Mouse (Mus musculus) kidney, postnatal 14 days (tissue): ENCODE measurements around the gene Pygo2.

Experiments
- DNase-seq: peaks from one replicate; pipeline ENCODE4 v3.0.0; 2022; ENCODE audit warnings: mixed read lengths

Pygo2 gene

DNA sequence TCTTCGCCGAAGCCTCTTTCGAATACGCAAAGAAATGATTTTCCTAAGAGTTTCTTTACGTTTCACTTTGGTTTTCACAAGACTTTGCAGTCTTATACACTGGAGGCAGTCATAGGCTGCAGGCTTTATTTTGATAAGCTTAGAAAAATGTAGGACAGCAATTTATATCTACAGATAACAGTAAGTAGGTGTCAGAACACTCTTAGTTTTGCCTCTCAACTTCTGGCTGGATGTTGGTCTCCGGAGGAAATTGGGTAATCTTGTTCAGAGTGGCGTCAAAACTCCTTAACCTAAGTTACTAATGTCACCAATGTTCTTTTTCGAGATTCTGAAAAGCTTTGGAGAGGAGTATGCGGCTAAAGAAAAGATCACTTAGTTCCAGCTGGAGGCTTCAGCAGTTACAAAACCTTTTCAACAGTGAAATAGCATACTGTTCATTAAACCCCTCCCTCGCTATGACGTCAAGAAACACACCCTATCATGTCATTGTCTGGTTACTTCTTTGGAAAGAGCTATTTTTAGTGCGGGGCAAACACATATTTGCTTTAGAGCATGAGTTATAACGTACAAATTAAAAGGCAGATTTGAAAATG, 28.5 kb downstream of the Pygo2 start:
- no peak for DNase-seq

GRCm38 (mm10) chr3:89458965-89459807, 29.2 kb downstream of the Pygo2 start:
- DNase-seq, result peak; percentile 95

DNA sequence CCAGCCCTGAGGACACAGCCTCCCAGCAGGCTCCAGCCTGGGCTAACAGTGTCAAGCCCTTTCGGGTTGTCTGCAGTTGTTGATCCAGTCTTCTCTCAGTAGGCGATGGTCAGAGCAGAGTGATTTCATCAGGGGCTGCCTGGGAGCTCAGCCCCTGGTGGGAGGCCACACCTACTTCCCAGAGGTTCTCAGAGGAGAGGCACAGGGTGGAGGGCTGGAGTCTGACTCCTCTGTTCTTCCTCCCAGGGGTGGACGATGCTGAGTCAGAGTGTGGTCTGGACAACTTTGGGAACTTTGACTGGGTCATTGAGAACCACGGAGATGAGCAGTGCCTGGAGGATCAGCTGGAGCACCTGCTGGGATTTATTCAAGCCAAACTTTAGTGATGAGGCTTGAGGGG, 38.3 kb downstream of the Pygo2 start:
- no peak for DNase-seq

GRCm38 (mm10) chr3:89472280-89472679, 42.3 kb downstream of the Pygo2 start:
- DNase-seq, result no peak

DNA sequence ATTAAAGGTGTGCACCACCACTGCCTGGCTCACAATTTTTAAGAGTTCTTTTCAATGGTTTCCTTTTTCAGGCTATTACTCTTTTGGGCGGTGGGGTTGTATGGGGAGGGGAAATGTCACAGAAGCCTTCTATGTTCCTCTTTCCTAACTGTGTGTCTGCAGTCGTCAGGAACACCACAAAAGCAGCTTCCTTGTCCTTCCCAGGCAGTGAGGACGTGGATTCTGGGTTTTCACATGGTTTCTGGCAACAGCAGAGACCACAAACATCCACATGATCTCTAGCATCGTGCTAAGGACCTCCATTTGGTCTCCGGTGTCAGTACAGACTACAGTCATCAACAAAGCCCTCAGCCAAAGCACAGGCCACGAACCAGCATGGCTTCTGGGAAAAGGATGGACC, 43.8 kb downstream of the Pygo2 start:
- no peak for DNase-seq

GRCm38 (mm10) chr3:89479055-89479454, 49.0 kb downstream of the Pygo2 start:
- no peak for DNase-seq

- DNase-seq, result no peak
These were observed 51.5 kb downstream of the Pygo2 start for GRCm38 (mm10) chr3:89481488-89481887.

DNA sequence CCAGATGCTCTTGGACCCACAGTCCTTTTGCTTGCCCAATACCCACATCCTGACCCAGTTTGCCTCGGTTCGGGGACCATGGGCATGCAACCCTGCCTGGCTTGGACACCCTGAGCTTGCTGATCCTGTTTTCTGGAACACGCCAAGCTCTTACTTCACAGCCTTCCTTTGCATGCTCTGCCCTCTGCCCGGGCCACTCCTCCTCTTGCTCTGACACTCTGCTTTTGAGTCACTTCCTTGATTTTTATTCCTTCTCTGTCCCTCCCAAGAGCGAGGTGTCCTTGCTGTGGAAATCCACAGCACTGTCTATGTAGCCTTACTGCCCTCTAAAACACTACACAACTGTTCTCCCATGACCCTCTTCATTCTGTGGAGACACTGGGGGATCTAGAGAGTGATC, 52.2 kb downstream of the Pygo2 start:
- no peak for DNase-seq
